ENCODE assay signal across 7 mouse cellular contexts in genomic region chr1:37997867-37998266, GRCm38 (mm10). TPM values are rescaled to one million over a fixed set of nuclear protein-coding genes. Genes with fewer than 3 reads are reported as not detected.
DNase-seq lines count a peak whose midpoint lies in the region; ATAC-seq lines count a peak whose summit lies in the region.

Gene Txndc9 (minus strand): TSS chr1:37997893.
Gene Eif5b (plus strand): TSS chr1:37998010.

- H3K4me3 ChIP-seq in embryonic facial prominence, embryonic 11.5 days (ENCODE audit: low read depth, low read length), result peak within 1 kb of the TSS; percentile 84
- peak within 1 kb of the TSS; percentile 92 for H3K4me3 ChIP-seq in limb, embryonic 11.5 days (ENCODE audit: low read depth, low read length)
- peak within 1 kb of the TSS; percentile 90 for H3K4me3 ChIP-seq in midbrain, embryonic 14.5 days (replicated peaks; ENCODE audit: low read depth, low read length)

- H3K9me3 ChIP-seq in embryonic facial prominence, embryonic 11.5 days (replicated peaks; ENCODE audit: control insufficient read depth, low read length), result no peaks in the 10 kb centered on the region
- H3K9me3 ChIP-seq in limb, embryonic 11.5 days (ENCODE audit: control insufficient read depth, low read length), result no peaks in the 10 kb centered on the region
- H3K9me3 ChIP-seq in midbrain, embryonic 14.5 days (ENCODE audit: control insufficient read depth, low read length), result no peaks in the 10 kb centered on the region

- H3K27me3 ChIP-seq in embryonic facial prominence, embryonic 11.5 days (ENCODE audit: control insufficient read depth, insufficient read depth, low read length), result no peaks in the 10 kb centered on the region
- H3K27me3 ChIP-seq in limb, embryonic 11.5 days (ENCODE audit: control insufficient read depth, insufficient read depth, low read length), result no peaks in the 10 kb centered on the region
- no peaks in the 10 kb centered on the region for H3K27me3 ChIP-seq in midbrain, embryonic 14.5 days (ENCODE audit: control insufficient read depth, insufficient read depth, low read length)

- peak within 1 kb of the TSS; percentile 87 for H3K9ac ChIP-seq in embryonic facial prominence, embryonic 11.5 days (replicated peaks; ENCODE audit: low read length)
- H3K9ac ChIP-seq in limb, embryonic 11.5 days (ENCODE audit: low read length), result peak within 1 kb of the TSS; percentile 89
- H3K9ac ChIP-seq in midbrain, embryonic 14.5 days (replicated peaks; ENCODE audit: low read length), result peak within 1 kb of the TSS; percentile 80

- H3K4me1 ChIP-seq in embryonic facial prominence, embryonic 11.5 days (ENCODE audit: control insufficient read depth, insufficient read depth, low read length), result no peaks in the 10 kb centered on the region
- peaks cover 12% of the 10 kb centered on the region for H3K4me1 ChIP-seq in limb, embryonic 11.5 days (ENCODE audit: control insufficient read depth, insufficient read depth, low read length)
- peaks cover 17% of the 10 kb centered on the region for H3K4me1 ChIP-seq in midbrain, embryonic 14.5 days (ENCODE audit: control insufficient read depth, insufficient read depth, low read length)

- ATAC-seq in embryonic facial prominence, embryonic 11.5 days (replicated peaks; ENCODE audit: insufficient number of reproducible peaks, low FRiP score, low TSS enrichment, low read depth), result peak; percentile 91
- ATAC-seq in limb, embryonic 11.5 days (ENCODE audit: insufficient number of reproducible peaks, low FRiP score, low TSS enrichment, low read depth), result peak; percentile 90
- peak; percentile 91 for ATAC-seq in midbrain, embryonic 14.5 days (ENCODE audit: low FRiP score, low TSS enrichment)

- peaks cover 3% of the 10 kb centered on the region; the same call in 1 of the 2 replicates for H3K36me3 ChIP-seq in embryonic facial prominence, embryonic 11.5 days (replicated peaks; ENCODE audit: control insufficient read depth, insufficient read depth, low read depth, low read length)
- peaks cover 9% of the 10 kb centered on the region for H3K36me3 ChIP-seq in limb, embryonic 11.5 days (ENCODE audit: control insufficient read depth, insufficient read depth, low read length)
- peaks cover 27% of the 10 kb centered on the region for H3K36me3 ChIP-seq in midbrain, embryonic 14.5 days (ENCODE audit: control insufficient read depth, insufficient read depth, low read length)

- DNase-seq in adrenal gland, postnatal 14 days, result peak; percentile 98
- DNase-seq in embryonic facial prominence, embryonic 11.5 days (ENCODE audit: low spot score), result peak; percentile 97
- peak; percentile 100 for DNase-seq in heart, adult 11 months
- peak; percentile 94 for DNase-seq in kidney, adult 18-20 months
- peak; percentile 94 for DNase-seq in limb, embryonic 11.5 days (ENCODE audit: low spot score)
- peak; percentile 99 for DNase-seq in midbrain, embryonic 14.5 days
- peak; percentile 91 to 92 for DNase-seq in spleen, adult 18-20 months

- peak within 1 kb of the TSS; percentile 72 for H3K4me2 ChIP-seq in embryonic facial prominence, embryonic 11.5 days (ENCODE audit: low read depth, low read length)
- H3K4me2 ChIP-seq in limb, embryonic 11.5 days (ENCODE audit: low read depth, severe bottlenecking), result peak within 1 kb of the TSS; percentile 86
- peak within 1 kb of the TSS; percentile 87 for H3K4me2 ChIP-seq in midbrain, embryonic 14.5 days (ENCODE audit: low read length)

- peak within 1 kb of the TSS; percentile 82 for H3K27ac ChIP-seq in embryonic facial prominence, embryonic 11.5 days (replicated peaks; ENCODE audit: low read depth, low read length)
- H3K27ac ChIP-seq in limb, embryonic 11.5 days (replicated peaks; ENCODE audit: low read depth, low read length), result peak within 1 kb of the TSS; percentile 76
- H3K27ac ChIP-seq in midbrain, embryonic 14.5 days (replicated peaks; ENCODE audit: low read depth, low read length), result peak within 1 kb of the TSS; percentile 94

- under 1% methylated on average over 48 of the region's 50 CpGs for WGBS in embryonic facial prominence, embryonic 11.5 days
- under 1% methylated on average over 49 of the region's 50 CpGs for WGBS in limb, embryonic 11.5 days
- WGBS in midbrain, embryonic 14.5 days, result under 1% methylated on average over 50 of the region's 50 CpGs

RNA-seq across cellular contexts. Expression of gene Txndc9, which starts in this region (rescaled TPM):
- total RNA-seq in adrenal gland, postnatal 14 days (2021), result 68.2 and 69.0 TPM in 2 replicates
- 176 and 177 TPM in 2 replicates for polyA plus RNA-seq in embryonic facial prominence, embryonic 11.5 days (2014; fragmentation: Nextera tagmentation; extraction: Ambion mirVana)
- polyA plus RNA-seq in limb, embryonic 11.5 days (2014; fragmentation: Nextera tagmentation; extraction: Ambion mirVana), result 136 and 146 TPM in 2 replicates
- polyA plus RNA-seq in midbrain, embryonic 14.5 days (2014; fragmentation: Nextera tagmentation; extraction: Ambion mirVana), result 137 and 153 TPM in 2 replicates

RNA-seq across cellular contexts. Expression of gene Eif5b, which starts in this region (rescaled TPM):
- 45.0 and 48.2 TPM in 2 replicates for total RNA-seq in adrenal gland, postnatal 14 days (2021)
- polyA plus RNA-seq in embryonic facial prominence, embryonic 11.5 days (2014; fragmentation: Nextera tagmentation; extraction: Ambion mirVana), result 28.6 and 33.3 TPM in 2 replicates
- 32.1 and 33.8 TPM in 2 replicates for polyA plus RNA-seq in limb, embryonic 11.5 days (2014; fragmentation: Nextera tagmentation; extraction: Ambion mirVana)
- polyA plus RNA-seq in midbrain, embryonic 14.5 days (2014; fragmentation: Nextera tagmentation; extraction: Ambion mirVana), result 20.7 and 23.9 TPM in 2 replicates

Comparison
In these comparisons a context has a peak if more than half of its experiments do, and no peak if none do; other contexts are left out.
1. Peak in every context shown above with its lines: DNase-seq, ATAC-seq, H3K4me3 ChIP-seq and H3K27ac ChIP-seq.